Mouse (Mus musculus) forebrain, embryonic 14.5 days (tissue): ENCODE measurements around the gene Acvr1. TPM values are rescaled to one million over a fixed set of nuclear protein-coding genes. Genes with fewer than 3 reads are reported as not detected.

Source experiments
- ATAC-seq: fragments of 200-750 bp; cut with Nextera tagmentation; 2 replicates; pipeline ENCODE4 v1.8.0; 2017; ENCODE audit warnings: mild to moderate bottlenecking, moderate library complexity
- DNase-seq: peaks from one replicate; pipeline ENCODE4 v3.0.0-alpha.2; 2015; ENCODE audit warnings: low spot score
- H3K27ac ChIP-seq: fragments of 300-500 bp; sonication (generic); 2 replicates; pipeline ENCODE4 v1.5.1; 2014; ENCODE audit warnings: low read depth, mild to moderate bottlenecking, control low read depth, low read length, moderate library complexity
- H3K27me3 ChIP-seq: fragments of 300-500 bp; sonication (generic); replicated peaks from 2 replicates; pipeline ENCODE4 v1.6.1; 2014; ENCODE audit warnings: low read length, control low read depth, mixed read lengths; ENCODE audit not compliant: control insufficient read depth, insufficient read depth
- H3K36me3 ChIP-seq: fragments of 300-500 bp; sonication (generic); 2 replicates; pipeline ENCODE4 v1.6.1; 2014; ENCODE audit warnings: low read length, control low read depth; ENCODE audit not compliant: control insufficient read depth, insufficient read depth
- H3K4me1 ChIP-seq: fragments of 300-500 bp; sonication (generic); 2 replicates; pipeline ENCODE4 v1.6.1; 2014; ENCODE audit warnings: antibody characterized with exemption, low read length, control low read depth; ENCODE audit not compliant: control insufficient read depth, insufficient read depth
- H3K4me2 ChIP-seq: fragments of 300-500 bp; sonication (generic); 2 replicates; pipeline ENCODE4 v1.6.1; 2014; ENCODE audit warnings: mild to moderate bottlenecking, control low read depth, low read length
- H3K4me3 ChIP-seq: fragments of 300-500 bp; sonication (generic); 2 replicates; pipeline ENCODE4 v1.5.1; 2014; ENCODE audit warnings: low read depth, low read length, control low read depth
- H3K9ac ChIP-seq: fragments of 300-500 bp; sonication (generic); 2 replicates; pipeline ENCODE4 v1.6.1; 2014; ENCODE audit warnings: mild to moderate bottlenecking, low read length, control low read depth, moderate library complexity
- H3K9me3 ChIP-seq: fragments of 300-500 bp; sonication (generic); replicated peaks from 2 replicates; pipeline ENCODE4 v1.6.1; 2016; ENCODE audit warnings: low read length, control low read depth, mixed read lengths; ENCODE audit not compliant: control insufficient read depth
- WGBS: fragments of 180-500 bp; shearing (Covaris S2); extraction: QIAGEN DNeasy Blood & Tissue Kit; methylation state at CpG from one replicate; pipeline ENCODE4 v1.1.7; 2014; 5-methylcytosine and 5-hydroxymethylcytosine counted together
- polyA plus RNA-seq: library from polyadenylated mRNA; unstranded; fragments of >200 nt; fragmentation: Nextera tagmentation; extraction: Ambion mirVana; gene quantifications from 2 replicates; pipeline ENCODE4 v1.2.1, GENCODE M21; 2014

Gene Acvr1
- polyA plus RNA-seq, 1 experiment from 2014 or later, result 8.7 TPM

GRCm38 (mm10) chr2:58520727-58521126, 46.2 kb downstream of the Acvr1 start:
- no peak overlapping the region for H3K4me3 ChIP-seq
- no peaks in the 10 kb centered on the region for H3K27me3 ChIP-seq
- 91% methylated on average over 9 of the region's 9 CpGs for WGBS
- DNase-seq (no peak), ATAC-seq (no peak)
- no peak overlapping the region for H3K4me2 ChIP-seq
- H3K9ac ChIP-seq, result no peak overlapping the region
- H3K36me3 ChIP-seq, result no peaks in the 10 kb centered on the region
- H3K9me3 ChIP-seq, result no peaks in the 10 kb centered on the region
- H3K27ac ChIP-seq, result no peak overlapping the region
- H3K4me1 ChIP-seq, result peaks cover 12% of the 10 kb centered on the region

- H3K4me1 ChIP-seq, result peaks cover 8% of the 10 kb centered on the region
- no peak overlapping the region for H3K4me3 ChIP-seq
- no peaks in the 10 kb centered on the region for H3K27me3 ChIP-seq
- H3K27ac ChIP-seq, result no peak overlapping the region
- no peak overlapping the region for H3K4me2 ChIP-seq
- no peaks in the 10 kb centered on the region for H3K36me3 ChIP-seq
- H3K9me3 ChIP-seq, result no peaks in the 10 kb centered on the region
- WGBS, result 84% methylated on average over 1 of the region's 1 CpGs
- DNase-seq (no peak), ATAC-seq (no peak)
- H3K9ac ChIP-seq, result no peak overlapping the region
Observed at GRCm38 (mm10) chr2:58518517-58518916, 48.4 kb downstream of the Acvr1 start.

GRCm38 (mm10) chr2:58516920-58517319, 50.0 kb downstream of the Acvr1 start:
- no peaks in the 10 kb centered on the region for H3K9me3 ChIP-seq
- no peak overlapping the region for H3K9ac ChIP-seq
- H3K27ac ChIP-seq, result no peak overlapping the region
- no peaks in the 10 kb centered on the region for H3K27me3 ChIP-seq
- no peak for DNase-seq
- peaks cover 8% of the 10 kb centered on the region for H3K4me1 ChIP-seq
- no peak overlapping the region for H3K4me2 ChIP-seq
- WGBS, result 64% methylated on average over 6 of the region's 6 CpGs
- H3K4me3 ChIP-seq, result no peak overlapping the region
- no peaks in the 10 kb centered on the region for H3K36me3 ChIP-seq
- no peak for ATAC-seq

GRCm38 (mm10) chr2:58516000-58516399, 51.0 kb downstream of the Acvr1 start:
- no peak for ATAC-seq
- Histone ChIP-seq H3K4me2 (no peak overlapping the region), H3K9ac (no peak overlapping the region), H3K36me3 (no peaks in the 10 kb centered on the region), H3K27ac (no peak overlapping the region; the same call in 1 of the 2 replicates), H3K27me3 (no peaks in the 10 kb centered on the region), H3K4me1 (peaks cover 8% of the 10 kb centered on the region), H3K9me3 (no peaks in the 10 kb centered on the region), H3K4me3 (no peak overlapping the region)
- WGBS, result 50% methylated on average over 15 of the region's 15 CpGs
- DNase-seq, result no peak

GRCm38 (mm10) chr2:58514489-58514888, 52.5 kb downstream of the Acvr1 start:
- H3K9ac ChIP-seq, result no peak overlapping the region
- H3K4me3 ChIP-seq, result no peak overlapping the region
- no peaks in the 10 kb centered on the region for H3K9me3 ChIP-seq
- H3K27me3 ChIP-seq, result no peaks in the 10 kb centered on the region
- 93% methylated on average over 11 of the region's 11 CpGs for WGBS
- no peak overlapping the region for H3K27ac ChIP-seq
- peaks cover 8% of the 10 kb centered on the region for H3K4me1 ChIP-seq
- ATAC-seq, result no peak
- DNase-seq, result no peak
- no peaks in the 10 kb centered on the region for H3K36me3 ChIP-seq
- H3K4me2 ChIP-seq, result no peak overlapping the region

- DNase-seq (no peak), ATAC-seq (no peak)
- no peak overlapping the region for H3K9ac ChIP-seq
- WGBS, result 87% methylated on average over 3 of the region's 3 CpGs
- no peak overlapping the region for H3K27ac ChIP-seq
- H3K4me1 ChIP-seq, result peaks cover 8% of the 10 kb centered on the region
- H3K4me3 ChIP-seq, result no peak overlapping the region
- H3K9me3 ChIP-seq, result no peaks in the 10 kb centered on the region
- H3K27me3 ChIP-seq, result no peaks in the 10 kb centered on the region
- H3K4me2 ChIP-seq, result no peak overlapping the region
- no peaks in the 10 kb centered on the region for H3K36me3 ChIP-seq
Observed at GRCm38 (mm10) chr2:58513212-58513611, 53.7 kb downstream of the Acvr1 start.

- no peak overlapping the region for H3K9ac ChIP-seq
- no peak overlapping the region for H3K4me2 ChIP-seq
- no peaks in the 10 kb centered on the region for H3K27me3 ChIP-seq
- H3K4me1 ChIP-seq, result no peaks in the 10 kb centered on the region
- ATAC-seq, result no peak
- H3K36me3 ChIP-seq, result no peaks in the 10 kb centered on the region
- H3K27ac ChIP-seq, result no peak overlapping the region
- WGBS, result 51% methylated on average over 8 of the region's 8 CpGs
- DNase-seq, result no peak
- no peak overlapping the region for H3K4me3 ChIP-seq
- no peaks in the 10 kb centered on the region for H3K9me3 ChIP-seq
Observed at GRCm38 (mm10) chr2:58510192-58510591, 56.8 kb downstream of the Acvr1 start.

- no peak overlapping the region for H3K9ac ChIP-seq
- no peaks in the 10 kb centered on the region for H3K36me3 ChIP-seq
- H3K27ac ChIP-seq, result no peak overlapping the region
- WGBS, result 85% methylated on average over 9 of the region's 9 CpGs
- no peak for ATAC-seq
- DNase-seq, result no peak
- H3K9me3 ChIP-seq, result no peaks in the 10 kb centered on the region
- H3K4me1 ChIP-seq, result no peaks in the 10 kb centered on the region
- no peaks in the 10 kb centered on the region for H3K27me3 ChIP-seq
- no peak overlapping the region for H3K4me2 ChIP-seq
- no peak overlapping the region for H3K4me3 ChIP-seq
Observed at GRCm38 (mm10) chr2:58505306-58506090, 61.5 kb downstream of the Acvr1 start.

GRCm38 (mm10) chr2:58496647-58497410, 70.1 kb downstream of the Acvr1 start:
- Histone ChIP-seq H3K9ac (no peak overlapping the region), H3K27me3 (no peaks in the 10 kb centered on the region), H3K4me2 (no peak overlapping the region), H3K4me3 (no peak overlapping the region), H3K9me3 (no peaks in the 10 kb centered on the region), H3K4me1 (peaks cover 7% of the 10 kb centered on the region), H3K36me3 (no peaks in the 10 kb centered on the region), H3K27ac (no peak overlapping the region)
- 76% methylated on average over 8 of the region's 8 CpGs for WGBS
- no peak for ATAC-seq
- DNase-seq, result no peak
